Mouse (Mus musculus): Measurements from ENCODE around the gene Adgrg5. TPM values are rescaled to one million over a fixed set of nuclear protein-coding genes. Genes with fewer than 3 reads are reported as not detected.

The Adgrg5 gene
- polyA plus RNA-seq, 1 experiment = 0.15 TPM

DNA sequence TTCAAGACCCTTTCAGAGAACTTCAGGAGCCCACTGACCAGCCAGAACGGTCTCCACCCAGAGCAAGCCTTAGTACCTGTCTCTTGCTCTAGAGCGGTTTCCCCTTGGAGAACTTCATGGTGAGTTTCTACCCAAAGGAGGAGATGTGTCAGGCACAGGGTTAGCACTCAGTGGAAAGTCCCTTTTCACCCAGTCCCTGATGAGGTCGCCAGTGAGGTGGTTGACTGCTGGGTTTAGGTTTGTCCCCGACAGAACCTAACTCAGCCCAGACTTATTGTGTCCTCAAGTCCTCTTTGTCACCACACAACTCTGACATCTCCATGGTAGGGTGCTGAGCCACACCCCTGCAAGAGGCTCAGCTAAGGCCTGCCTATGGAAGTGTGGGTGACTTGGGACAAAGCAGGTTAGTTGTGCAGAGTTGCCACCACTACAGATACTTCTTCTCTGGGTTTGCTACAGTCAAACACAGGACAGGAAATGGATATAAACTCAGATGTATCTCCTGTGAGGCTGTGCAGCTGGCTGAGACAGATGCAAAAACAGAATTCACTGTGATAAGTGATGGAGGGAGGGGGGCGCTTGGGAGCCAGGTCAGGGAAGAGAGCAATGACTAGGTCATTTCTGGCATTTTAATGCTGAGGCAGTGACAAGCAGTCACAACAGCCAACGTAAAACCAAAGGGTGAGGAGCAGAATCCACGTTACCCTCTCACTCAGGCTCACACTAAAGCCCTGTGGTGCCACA, 30.3 kb downstream of the Adgrg5 start:
- no peak for TF ChIP-seq CTCF (IDR thresholded peaks at IDR 0.05; ENCODE audit: control insufficient read depth, insufficient read depth, insufficient replicate concordance, low read depth, low read length)
- TF ChIP-seq POLR2A (IDR thresholded peaks at IDR 0.05; ENCODE audit: control insufficient read depth, low read depth, low read length) = no peak
- no peak overlapping the region for H3K4me3 ChIP-seq (ENCODE audit: control insufficient read depth, low read depth, low read length)
- no peaks in the 10 kb centered on the region for H3K4me1 ChIP-seq (ENCODE audit: control insufficient read depth, insufficient read depth, low read length)
- H3K27ac ChIP-seq (ENCODE audit: control insufficient read depth, insufficient read depth, low read depth, low read length) = no peak overlapping the region
- no peaks in the 10 kb centered on the region for H3K36me3 ChIP-seq (ENCODE audit: control insufficient read depth, insufficient read depth, low read length)
- no peaks in the 10 kb centered on the region for H3K27me3 ChIP-seq (ENCODE audit: control insufficient read depth, insufficient read depth, low read length)

- no peak overlapping the region for H3K27ac ChIP-seq (ENCODE audit: control insufficient read depth, insufficient read depth, low read depth, low read length)
- H3K4me3 ChIP-seq (ENCODE audit: control insufficient read depth, low read depth, low read length) = no peak overlapping the region
- H3K27me3 ChIP-seq (ENCODE audit: control insufficient read depth, insufficient read depth, low read length) = no peaks in the 10 kb centered on the region
- no peaks in the 10 kb centered on the region for H3K4me1 ChIP-seq (ENCODE audit: control insufficient read depth, insufficient read depth, low read length)
- TF ChIP-seq POLR2A (IDR thresholded peaks at IDR 0.05; ENCODE audit: control insufficient read depth, low read depth, low read length) (no peak), CTCF (IDR thresholded peaks at IDR 0.05; ENCODE audit: control insufficient read depth, insufficient read depth, insufficient replicate concordance, low read depth, low read length) (no peak)
- H3K36me3 ChIP-seq (ENCODE audit: control insufficient read depth, insufficient read depth, low read length) = no peaks in the 10 kb centered on the region
Measured at GRCm38 (mm10) chr8:94954368-94954737, 30.9 kb downstream of the Adgrg5 start.

DNA sequence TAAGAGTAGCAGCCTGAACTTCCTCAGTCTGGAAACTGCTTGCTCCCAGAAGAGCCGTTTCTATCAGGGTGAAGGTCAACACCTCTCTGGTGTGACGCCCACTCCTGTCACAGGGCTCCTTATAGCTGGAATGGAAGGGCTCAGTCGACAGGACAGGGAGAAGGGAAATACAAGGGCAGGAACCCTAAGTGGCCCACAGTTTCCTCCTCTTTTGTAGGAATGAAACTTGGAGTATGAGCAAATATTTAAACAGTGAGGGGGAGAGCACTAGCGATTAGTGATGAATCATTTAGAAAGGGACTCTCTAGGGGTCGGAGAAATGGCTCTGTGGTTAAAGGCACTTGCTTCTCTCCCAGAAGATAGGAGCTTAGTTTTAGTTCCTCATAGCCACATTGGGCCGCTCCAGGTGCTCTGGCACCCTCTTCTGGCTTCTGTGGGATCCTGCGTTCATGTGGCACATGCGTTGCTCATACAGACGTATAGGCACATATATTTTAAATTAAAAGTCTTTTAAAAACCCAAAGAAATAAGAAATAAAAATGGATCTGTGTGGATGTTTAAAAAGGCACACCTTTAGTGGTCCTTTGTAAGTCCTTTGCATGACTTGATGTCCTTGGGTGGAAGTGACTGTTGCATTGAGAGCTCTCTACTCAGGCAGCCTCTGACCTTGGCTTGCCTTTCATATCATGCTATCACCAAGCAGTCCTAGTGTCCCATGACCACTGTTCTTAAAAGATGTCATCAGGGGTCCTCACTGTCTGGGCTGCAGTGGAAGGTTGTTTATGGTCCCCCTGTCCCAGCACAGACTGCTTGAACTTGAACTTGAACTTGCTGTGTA, 31.6 kb downstream of the Adgrg5 start:
- Histone ChIP-seq H3K4me3 (ENCODE audit: control insufficient read depth, low read depth, low read length) (no peak overlapping the region), H3K4me1 (ENCODE audit: control insufficient read depth, insufficient read depth, low read length) (no peaks in the 10 kb centered on the region), H3K27me3 (ENCODE audit: control insufficient read depth, insufficient read depth, low read length) (no peaks in the 10 kb centered on the region), H3K36me3 (ENCODE audit: control insufficient read depth, insufficient read depth, low read length) (no peaks in the 10 kb centered on the region), H3K27ac (ENCODE audit: control insufficient read depth, insufficient read depth, low read depth, low read length) (no peak overlapping the region)
- TF ChIP-seq POLR2A (IDR thresholded peaks at IDR 0.05; ENCODE audit: control insufficient read depth, low read depth, low read length) = no peak
- no peak for TF ChIP-seq CTCF (IDR thresholded peaks at IDR 0.05; ENCODE audit: control insufficient read depth, insufficient read depth, insufficient replicate concordance, low read depth, low read length)

GRCm38 (mm10) chr8:94956078-94956574, 32.6 kb downstream of the Adgrg5 start:
- TF ChIP-seq POLR2A (IDR thresholded peaks at IDR 0.05; ENCODE audit: control insufficient read depth, low read depth, low read length) = no peak
- no peak for TF ChIP-seq CTCF (IDR thresholded peaks at IDR 0.05; ENCODE audit: control insufficient read depth, insufficient read depth, insufficient replicate concordance, low read depth, low read length)
- Histone ChIP-seq H3K27me3 (ENCODE audit: control insufficient read depth, insufficient read depth, low read length) (no peaks in the 10 kb centered on the region), H3K27ac (ENCODE audit: control insufficient read depth, insufficient read depth, low read depth, low read length) (no peak overlapping the region), H3K4me1 (ENCODE audit: control insufficient read depth, insufficient read depth, low read length) (no peaks in the 10 kb centered on the region), H3K4me3 (ENCODE audit: control insufficient read depth, low read depth, low read length) (no peak overlapping the region), H3K36me3 (ENCODE audit: control insufficient read depth, insufficient read depth, low read length) (no peaks in the 10 kb centered on the region)

GRCm38 (mm10) chr8:94962201-94962600, 38.7 kb downstream of the Adgrg5 start:
- Histone ChIP-seq H3K36me3 (ENCODE audit: control insufficient read depth, insufficient read depth, low read length) (no peaks in the 10 kb centered on the region), H3K4me3 (ENCODE audit: control insufficient read depth, low read depth, low read length) (no peak overlapping the region), H3K27me3 (ENCODE audit: control insufficient read depth, insufficient read depth, low read length) (no peaks in the 10 kb centered on the region), H3K27ac (ENCODE audit: control insufficient read depth, insufficient read depth, low read depth, low read length) (no peak overlapping the region), H3K4me1 (ENCODE audit: control insufficient read depth, insufficient read depth, low read length) (no peaks in the 10 kb centered on the region)
- no peak for TF ChIP-seq CTCF (IDR thresholded peaks at IDR 0.05; ENCODE audit: control insufficient read depth, insufficient read depth, insufficient replicate concordance, low read depth, low read length)
- no peak for TF ChIP-seq POLR2A (IDR thresholded peaks at IDR 0.05; ENCODE audit: control insufficient read depth, low read depth, low read length)

GRCm38 (mm10) chr8:94964828-94965227, 41.3 kb downstream of the Adgrg5 start:
- Histone ChIP-seq H3K4me1 (ENCODE audit: control insufficient read depth, insufficient read depth, low read length) (no peaks in the 10 kb centered on the region), H3K4me3 (ENCODE audit: control insufficient read depth, low read depth, low read length) (no peak overlapping the region), H3K36me3 (ENCODE audit: control insufficient read depth, insufficient read depth, low read length) (no peaks in the 10 kb centered on the region), H3K27me3 (ENCODE audit: control insufficient read depth, insufficient read depth, low read length) (no peaks in the 10 kb centered on the region), H3K27ac (ENCODE audit: control insufficient read depth, insufficient read depth, low read depth, low read length) (no peak overlapping the region)
- TF ChIP-seq POLR2A (IDR thresholded peaks at IDR 0.05; ENCODE audit: control insufficient read depth, low read depth, low read length) (no peak), CTCF (IDR thresholded peaks at IDR 0.05; ENCODE audit: control insufficient read depth, insufficient read depth, insufficient replicate concordance, low read depth, low read length) (no peak)

DNA sequence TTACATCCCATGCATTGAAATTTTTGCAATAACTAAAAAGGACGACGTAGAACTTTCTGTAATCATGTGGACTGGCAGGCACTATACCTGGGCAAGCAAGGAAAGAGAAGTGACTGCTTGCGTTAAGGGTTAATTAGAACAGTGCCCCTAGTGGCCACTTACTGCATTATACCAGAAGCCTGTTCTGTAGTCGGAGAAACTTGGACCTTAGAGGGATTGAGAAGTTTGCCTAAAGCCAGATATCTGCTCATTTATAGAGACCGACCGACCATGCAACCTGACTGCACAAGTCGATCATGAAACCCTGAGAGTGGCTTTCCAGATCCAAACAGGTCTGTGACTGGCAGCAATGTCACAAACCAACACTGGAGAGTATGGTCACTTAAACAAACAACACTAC, 43.1 kb downstream of the Adgrg5 start:
- Histone ChIP-seq H3K27me3 (ENCODE audit: control insufficient read depth, insufficient read depth, low read length) (no peaks in the 10 kb centered on the region), H3K27ac (ENCODE audit: control insufficient read depth, insufficient read depth, low read depth, low read length) (no peak overlapping the region), H3K4me1 (ENCODE audit: control insufficient read depth, insufficient read depth, low read length) (no peaks in the 10 kb centered on the region), H3K4me3 (ENCODE audit: control insufficient read depth, low read depth, low read length) (no peak overlapping the region), H3K36me3 (ENCODE audit: control insufficient read depth, insufficient read depth, low read length) (no peaks in the 10 kb centered on the region)
- no peak for TF ChIP-seq POLR2A (IDR thresholded peaks at IDR 0.05; ENCODE audit: control insufficient read depth, low read depth, low read length)
- peak; percentile 30; the same call in 1 of the 2 replicates for TF ChIP-seq CTCF (IDR thresholded peaks at IDR 0.05; ENCODE audit: control insufficient read depth, insufficient read depth, insufficient replicate concordance, low read depth, low read length)
